Mouse (Mus musculus) cerebellum, postnatal 25 days (tissue): ENCODE results near the gene Fbln1.

Experiments used
- DNase-seq, 2 experiments: peaks; one replicate each; pipeline ENCODE4 v3.0.0; 2021; ENCODE audit warnings: mixed read lengths in 2 of 2

Gene Fbln1

GRCm38 (mm10) chr15:85205792-85206702 is at the start of gene Fbln1:
TSS of gene Fbln1 (plus strand) at chr15:85205949.
- DNase-seq = peak; percentile 26 to 56

DNA sequence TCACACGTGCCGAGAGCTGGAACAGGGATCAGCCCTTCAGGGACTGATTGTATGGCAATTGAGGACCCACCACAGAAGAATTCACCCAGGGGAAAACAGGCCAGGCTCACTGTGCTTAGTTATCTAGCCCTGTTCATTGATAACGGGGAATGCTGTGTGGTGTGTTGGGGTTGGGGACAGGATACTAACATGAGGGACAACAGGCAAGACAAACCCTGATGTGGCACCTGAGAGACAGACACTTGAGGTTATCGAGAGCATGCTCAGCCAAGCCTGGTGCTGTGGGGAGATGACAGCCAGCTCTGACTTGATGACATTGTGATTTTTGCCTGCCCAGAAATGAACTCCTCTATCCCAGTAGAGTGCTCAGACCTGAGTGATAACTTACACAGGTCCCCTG is 49.6 kb upstream of the Fbln1 start:
- DNase-seq = no peak

GRCm38 (mm10) chr15:85161416-85161815 is 44.3 kb upstream of the Fbln1 start:
- DNase-seq = no peak

GRCm38 (mm10) chr15:85162693-85163663 is 42.8 kb upstream of the Fbln1 start:
- DNase-seq = no peak

DNA sequence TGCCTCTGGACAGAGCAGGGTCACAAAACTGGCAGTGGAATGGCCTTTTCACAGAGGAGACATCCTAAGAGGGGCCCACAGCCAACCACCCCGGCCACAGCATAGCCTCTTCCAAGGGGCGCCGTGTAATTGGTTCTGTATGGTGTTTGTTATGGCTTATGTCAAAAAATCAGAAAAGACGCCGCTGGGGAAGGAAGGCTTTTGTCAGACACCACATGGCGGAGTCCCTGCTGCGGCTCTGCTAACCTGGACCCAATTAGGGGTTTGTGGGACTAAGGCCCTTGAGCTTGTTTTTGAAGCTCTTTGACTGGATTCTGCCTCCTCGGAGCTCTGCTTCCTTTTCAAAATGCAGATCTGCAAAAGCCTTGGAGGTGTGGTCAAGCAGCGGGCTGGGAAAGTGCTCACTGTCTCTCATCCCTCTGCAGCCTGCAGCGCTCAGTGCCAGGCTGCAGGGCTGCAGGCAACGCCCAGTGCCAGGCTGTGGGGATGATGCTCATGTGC is 39.3 kb upstream of the Fbln1 start:
- peak; percentile 15 to 22 for DNase-seq

DNA sequence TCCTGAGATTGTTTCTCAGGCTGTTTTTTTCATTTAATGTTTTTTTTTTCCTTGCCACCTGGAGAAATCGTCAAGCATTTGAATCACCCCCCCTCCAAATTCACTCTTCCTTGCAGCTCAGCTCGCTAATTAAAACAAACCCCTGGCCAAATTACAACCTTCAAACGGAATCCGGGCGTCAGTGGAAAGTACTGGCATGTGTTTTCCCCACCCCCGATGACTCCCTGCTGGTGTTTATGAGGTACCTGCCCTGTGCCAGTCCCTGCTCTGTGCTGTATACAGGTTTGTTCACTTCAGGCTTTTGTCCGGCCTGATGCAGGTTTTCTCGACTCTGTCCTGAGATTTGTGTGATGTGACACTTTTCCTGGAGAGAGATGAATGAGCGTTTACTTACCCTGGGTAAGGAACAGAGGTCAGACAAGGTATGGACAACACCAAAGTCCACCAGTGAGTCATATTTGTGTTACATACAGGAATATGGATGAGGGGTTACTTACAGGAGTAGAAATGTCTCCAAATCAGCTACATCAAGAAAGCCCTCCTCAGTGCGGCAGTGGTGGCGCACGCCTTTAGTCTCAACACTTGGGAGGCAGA is 38.6 kb upstream of the Fbln1 start:
- DNase-seq = peak in 1 of 2 experiments; percentile 17

GRCm38 (mm10) chr15:85172054-85172453 is 33.7 kb upstream of the Fbln1 start:
- no peak for DNase-seq

GRCm38 (mm10) chr15:85173425-85173824 is 32.3 kb upstream of the Fbln1 start:
- DNase-seq = no peak

- no peak for DNase-seq
Observed at GRCm38 (mm10) chr15:85174060-85174459, 31.7 kb upstream of the Fbln1 start.

- DNase-seq = peak in 1 of 2 experiments; percentile 60
Observed at GRCm38 (mm10) chr15:85177576-85177975, 28.2 kb upstream of the Fbln1 start.

DNA sequence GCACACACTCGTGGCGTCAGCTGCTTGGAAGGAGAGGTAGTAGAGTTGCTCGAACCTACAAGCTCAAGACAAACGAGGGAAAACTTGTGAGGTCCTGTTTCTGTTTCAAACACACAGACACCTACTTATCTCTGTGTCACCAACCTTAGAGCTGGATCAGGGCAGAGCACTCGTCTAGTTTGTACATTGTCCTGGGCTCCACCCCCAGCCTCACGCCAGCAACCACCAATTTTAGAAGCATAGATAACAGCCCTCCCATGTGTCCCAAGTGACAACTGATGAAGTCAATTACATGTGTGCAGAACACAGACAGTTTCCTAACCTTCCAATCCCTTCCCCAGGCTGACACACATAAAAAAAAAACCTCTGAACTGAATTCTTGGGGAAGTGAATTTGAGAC is 27.6 kb upstream of the Fbln1 start:
- no peak for DNase-seq

- no peak for DNase-seq
Observed at GRCm38 (mm10) chr15:85179528-85180180, 26.1 kb upstream of the Fbln1 start.

DNA sequence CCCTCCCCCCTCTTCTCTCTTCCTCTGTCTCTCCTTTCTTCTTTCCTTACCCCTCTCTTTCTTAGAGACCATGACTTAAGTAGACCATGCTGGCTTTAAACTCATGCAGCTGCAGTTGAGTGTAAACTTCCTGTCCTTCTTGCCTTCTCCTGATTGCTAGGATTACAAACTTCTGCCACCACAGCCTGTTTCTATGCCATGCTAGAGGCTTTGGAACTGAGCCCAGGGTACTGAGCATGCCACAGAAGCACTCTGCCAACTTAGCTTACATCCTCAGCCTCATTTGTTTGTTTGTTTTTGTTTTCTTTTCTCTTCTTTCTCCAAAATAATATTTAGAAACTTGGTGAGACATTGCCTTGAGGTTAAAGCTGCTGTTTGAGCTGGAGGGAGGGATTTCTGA is 25.4 kb upstream of the Fbln1 start:
- no peak for DNase-seq

DNA sequence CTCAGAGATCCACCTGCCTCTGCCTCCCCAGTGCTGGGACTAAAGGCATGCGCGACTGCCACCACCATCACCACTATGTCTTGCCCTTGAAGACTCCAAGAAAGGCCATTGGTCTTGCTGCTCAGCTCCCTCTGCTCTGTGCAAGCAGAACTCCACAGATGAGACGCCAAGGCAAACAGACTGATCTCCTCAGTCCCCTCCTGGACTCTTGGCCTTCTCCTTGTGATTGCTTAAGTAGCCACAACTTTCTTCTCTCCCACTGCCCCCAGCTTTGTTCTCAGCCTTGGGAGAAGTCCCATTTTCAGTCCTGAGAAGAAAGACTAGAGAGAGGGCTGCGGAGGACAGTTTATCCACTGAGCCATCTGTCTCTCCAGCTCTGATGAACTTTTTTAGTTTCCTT is 23.7 kb upstream of the Fbln1 start:
- DNase-seq = no peak

- DNase-seq = no peak
Observed at GRCm38 (mm10) chr15:85186916-85187315, 18.8 kb upstream of the Fbln1 start.

DNA sequence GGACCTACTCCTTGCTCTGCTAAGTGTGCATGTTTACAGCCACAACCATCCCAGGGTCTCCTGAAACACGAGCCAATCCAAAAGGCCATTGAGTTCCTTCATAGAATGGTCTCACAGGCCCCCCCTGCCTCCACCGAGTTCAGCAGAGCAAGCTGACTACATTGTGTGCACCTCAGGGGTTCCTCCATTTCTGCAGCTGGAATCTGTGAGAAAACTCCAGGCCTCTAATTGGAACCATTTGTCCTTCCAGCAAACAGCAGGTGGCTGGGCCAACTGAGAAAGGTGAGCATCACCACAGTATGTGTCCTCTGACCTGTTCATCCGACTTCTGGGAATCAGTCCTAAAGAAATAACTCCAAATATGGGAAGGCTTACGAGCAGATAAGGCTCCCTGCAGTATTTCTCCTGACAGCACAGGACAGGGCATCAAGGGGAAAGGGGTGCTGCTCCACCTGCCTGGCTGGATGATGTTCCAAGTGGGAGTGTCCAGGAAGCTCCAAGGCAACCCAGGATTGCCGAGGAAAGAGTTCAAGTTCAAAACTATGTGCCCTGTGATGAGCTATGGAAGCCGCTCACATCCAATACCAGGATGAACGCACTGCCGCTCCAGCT is 17.5 kb upstream of the Fbln1 start:
- no peak for DNase-seq

- DNase-seq = no peak
Observed at GRCm38 (mm10) chr15:85200446-85201289, 5.1 kb upstream of the Fbln1 start.

- DNase-seq = no peak
Observed at GRCm38 (mm10) chr15:85202199-85202598, 3.5 kb upstream of the Fbln1 start.

DNA sequence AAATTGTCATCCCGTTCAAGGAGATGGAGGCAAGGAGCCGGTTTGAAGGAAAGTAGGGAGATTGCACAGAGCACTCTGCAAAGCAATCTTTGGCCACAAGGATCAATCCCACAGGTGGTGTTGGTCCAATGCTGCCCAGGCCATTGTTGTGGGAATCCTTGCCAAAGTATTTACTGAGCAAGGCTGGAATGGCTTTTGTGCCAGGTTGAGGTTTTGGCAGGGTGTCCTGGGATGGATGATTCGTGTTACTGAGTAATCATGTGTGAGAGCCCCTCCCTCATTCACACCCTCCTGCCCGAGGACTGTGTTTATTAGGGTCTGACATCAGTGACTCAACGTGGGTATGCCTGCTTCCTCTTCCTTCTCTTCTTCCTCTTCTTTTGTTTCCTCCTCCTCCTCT is 3.0 kb upstream of the Fbln1 start:
- DNase-seq = no peak

- no peak for DNase-seq
Observed at GRCm38 (mm10) chr15:85204383-85204782, 1.4 kb upstream of the Fbln1 start.

DNA sequence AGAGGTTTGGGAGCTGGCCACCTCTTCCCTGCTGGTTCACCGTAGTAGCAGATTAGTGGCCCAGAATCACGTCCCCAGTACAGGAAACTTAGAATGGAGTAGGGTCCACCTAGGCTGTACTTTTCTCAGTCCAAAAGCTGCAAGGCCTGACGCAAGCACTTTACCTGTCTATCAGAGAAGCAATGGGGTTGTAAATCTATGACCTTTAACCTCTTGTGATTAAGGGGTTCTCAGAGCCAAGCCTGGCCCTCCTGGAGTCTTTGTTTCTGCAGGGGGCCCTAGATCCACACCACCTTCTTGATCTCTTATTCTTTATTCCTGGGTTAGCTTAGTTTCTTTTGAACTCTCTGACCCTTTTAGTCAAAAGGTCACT is 940 bp downstream of the Fbln1 start:
- no peak for DNase-seq
